Mouse (Mus musculus) mouse embryonic stem cell (cell line): ENCODE data around the gene Zfp791.
"Not testable (repeated sequence)": the region's sequence is repeated elsewhere in the genome, so short reads cannot be mapped to it uniquely, and the experiment has no call there.

ENCODE experiments used
- in situ Hi-C, 2 experiments: fragments of 300-500 bp; cut with MboI; formaldehyde crosslinking; loops; 1 replicate in 1 of 2; 3 replicates in 1 of 2; pipeline ENCODE4 v1.14.3; 2019 to 2020; ENCODE audit warnings: low sequenced_read_pairs in 2 of 2, low pct_unique_long_range_greater_than_20kb in 1 of 2, mixed read lengths in 1 of 2; ENCODE audit not compliant: unreplicated experiment in 1 of 2

The Zfp791 gene

GRCm38 (mm10) chr8:85088771-85089170 is 34.1 kb downstream of the Zfp791 start:
- in situ Hi-C loops, result no loop called here

DNA sequence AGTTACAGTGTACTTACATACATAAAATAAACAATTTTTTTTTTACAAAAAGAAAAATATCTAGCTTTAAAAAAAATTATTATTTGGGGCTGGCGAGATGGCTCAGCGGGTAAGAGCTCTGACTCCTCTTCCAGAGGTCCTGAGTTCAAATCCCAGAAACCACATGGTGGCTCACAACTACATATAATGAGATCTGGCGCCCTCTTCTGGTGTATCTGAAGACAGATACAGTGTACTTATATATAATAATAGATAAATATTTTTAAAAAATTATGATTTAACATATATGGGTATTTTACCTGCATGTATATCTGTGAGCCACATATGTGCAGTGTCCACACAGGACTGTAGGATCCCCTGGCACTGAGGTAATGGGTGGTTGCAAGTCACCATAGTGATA is 36.7 kb downstream of the Zfp791 start:
- in situ Hi-C loops, result no loop called here

DNA sequence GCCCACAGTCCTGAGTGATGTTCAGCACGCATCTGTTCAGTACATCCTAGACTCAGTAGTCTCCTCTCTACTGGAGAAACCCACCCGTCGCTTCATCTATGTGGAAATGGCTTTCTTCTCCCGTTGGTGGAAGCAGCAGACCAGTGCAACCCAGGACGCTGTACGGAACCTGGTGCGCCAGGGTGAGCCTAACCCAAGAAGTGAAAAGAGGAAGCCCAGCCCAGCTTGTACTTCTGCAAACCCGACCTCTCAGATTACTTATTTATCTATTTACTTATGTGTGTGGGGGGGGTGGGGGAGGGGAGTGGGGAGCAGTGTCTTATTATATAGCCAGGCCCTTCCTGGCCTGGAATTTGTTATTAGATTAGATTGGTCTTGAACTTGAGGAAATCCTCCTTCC is 38.3 kb downstream of the Zfp791 start:
- in situ Hi-C loops, result no loop called here

DNA sequence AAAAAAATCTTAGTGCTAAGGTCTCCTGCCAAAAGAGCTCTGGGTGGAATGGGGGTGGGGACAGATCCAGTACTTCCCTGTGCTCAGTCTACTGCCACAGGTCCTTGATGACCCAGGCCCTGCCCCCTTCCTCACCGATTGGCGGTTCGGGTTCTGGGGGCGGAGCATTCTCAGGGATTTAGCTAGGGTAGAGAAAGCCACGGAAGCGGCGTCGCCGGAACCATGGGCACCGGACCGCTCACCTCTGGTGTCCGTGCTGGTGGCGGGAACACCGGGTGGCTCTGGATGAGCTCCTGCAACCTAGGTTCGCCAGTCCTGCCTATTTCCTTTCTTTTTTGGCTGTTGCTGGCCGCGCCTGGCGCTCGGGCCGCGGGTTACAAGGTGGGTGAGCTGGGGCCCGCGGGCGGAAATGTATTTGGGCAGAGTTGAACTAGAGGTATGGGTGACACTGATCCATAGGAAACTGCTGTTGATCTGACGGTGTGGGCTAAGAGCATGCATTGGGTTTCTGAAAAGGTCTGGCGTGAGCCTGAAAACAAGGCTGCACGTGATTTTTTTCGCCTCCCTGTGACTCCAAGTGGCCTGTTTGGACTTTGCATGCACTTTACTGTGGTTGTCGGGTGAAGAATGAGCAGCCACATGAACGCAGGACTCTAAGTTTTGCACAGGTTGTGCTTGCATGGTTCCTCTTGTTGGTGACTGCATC is 39.6 kb downstream of the Zfp791 start, which contains the start of gene Man2b1:
TSS of gene Man2b1 (plus strand) at position 163 of the 706 bp plus-strand sequence.
- in situ Hi-C loops, result no loop called here

DNA sequence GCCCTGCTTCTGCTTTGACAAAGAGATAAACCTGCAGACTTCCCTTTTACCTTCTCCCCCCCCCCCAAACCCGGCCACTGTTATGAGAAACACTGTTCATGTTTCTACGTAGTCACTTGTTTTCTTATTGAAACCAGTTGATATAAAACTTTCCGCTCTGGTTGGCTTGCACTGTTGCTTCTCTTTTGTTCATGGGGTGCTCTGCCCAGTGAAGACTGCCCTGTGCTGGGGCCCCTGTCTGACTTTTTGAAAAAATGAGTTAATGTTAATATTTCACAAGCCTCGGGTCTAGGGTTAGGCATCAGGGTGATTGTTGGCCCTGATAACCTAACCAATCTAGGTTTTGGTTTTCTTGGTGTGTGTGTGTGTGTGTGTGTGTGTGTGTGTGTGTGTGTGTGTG is 40.7 kb downstream of the Zfp791 start:
- in situ Hi-C loops, result not testable (repeated sequence)

- in situ Hi-C loops, result no loop called here
These were observed 41.7 kb downstream of the Zfp791 start, which contains the start of gene Wdr83 for GRCm38 (mm10) chr8:85081216-85081555. TSS of gene Wdr83 (minus strand) at chr8:85081306.

GRCm38 (mm10) chr8:85080532-85081215 is 42.2 kb downstream of the Zfp791 start, which contains the start of gene Wdr83os:
TSS of gene Wdr83os (plus strand) at chr8:85080740.
- in situ Hi-C loops, result no loop called here

- in situ Hi-C loops, result no loop called here
These were observed 42.7 kb downstream of the Zfp791 start for GRCm38 (mm10) chr8:85080214-85080531.

- in situ Hi-C loops, result no loop called here
These were observed 45.9 kb downstream of the Zfp791 start for GRCm38 (mm10) chr8:85076993-85077392.

GRCm38 (mm10) chr8:85076001-85076400 is 46.9 kb downstream of the Zfp791 start:
- in situ Hi-C loops, result no loop called here

DNA sequence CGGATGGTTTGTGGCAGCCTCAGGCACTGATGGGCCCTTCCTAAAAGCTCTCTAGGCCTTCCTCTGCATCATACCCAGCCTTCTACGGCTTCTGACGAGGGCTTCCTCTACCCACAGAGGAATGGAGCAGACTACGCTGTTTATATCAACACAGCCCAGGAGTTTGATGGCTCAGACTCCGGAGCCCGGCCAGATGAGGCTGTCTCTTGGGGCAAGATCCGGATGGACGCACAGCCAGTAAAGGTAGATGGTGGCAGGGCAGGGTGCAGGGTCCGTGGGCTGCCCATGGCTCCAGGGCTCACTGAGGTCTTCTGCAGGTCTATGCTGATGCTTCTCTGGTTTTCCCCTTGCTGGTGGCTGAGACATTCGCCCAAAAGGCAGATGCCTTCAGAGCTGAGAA is 48.3 kb downstream of the Zfp791 start:
- in situ Hi-C loops, result no loop called here

- in situ Hi-C loops, result no loop called here
These were observed 48.7 kb downstream of the Zfp791 start for GRCm38 (mm10) chr8:85074167-85074566.

DNA sequence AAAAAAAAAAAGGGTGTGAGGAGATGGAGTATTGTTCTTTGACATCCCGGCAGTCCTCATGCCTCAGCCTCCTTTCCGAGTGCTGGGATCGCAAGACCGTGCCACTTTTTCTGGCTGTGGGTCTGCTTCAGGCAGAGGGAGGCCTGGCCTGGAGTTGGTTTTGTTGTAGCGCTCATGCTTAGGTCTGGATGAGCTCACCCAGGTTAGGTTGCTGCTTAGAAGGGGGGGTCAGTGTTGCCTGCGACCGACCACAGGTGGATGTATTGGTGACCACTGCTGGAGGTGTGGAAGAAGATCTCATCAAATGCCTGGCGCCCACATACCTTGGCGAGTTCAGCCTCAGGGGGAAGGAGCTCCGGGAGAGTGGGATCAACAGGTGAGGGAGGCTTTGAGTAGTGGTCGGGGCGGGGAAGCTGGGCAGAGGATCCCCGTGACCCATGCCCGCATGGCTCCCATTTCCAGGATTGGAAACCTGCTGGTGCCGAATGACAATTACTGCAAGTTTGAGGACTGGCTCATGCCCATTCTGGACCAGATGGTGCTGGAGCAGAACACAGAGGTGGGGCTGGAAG is 49.8 kb downstream of the Zfp791 start:
- in situ Hi-C loops, result no loop called here

DNA sequence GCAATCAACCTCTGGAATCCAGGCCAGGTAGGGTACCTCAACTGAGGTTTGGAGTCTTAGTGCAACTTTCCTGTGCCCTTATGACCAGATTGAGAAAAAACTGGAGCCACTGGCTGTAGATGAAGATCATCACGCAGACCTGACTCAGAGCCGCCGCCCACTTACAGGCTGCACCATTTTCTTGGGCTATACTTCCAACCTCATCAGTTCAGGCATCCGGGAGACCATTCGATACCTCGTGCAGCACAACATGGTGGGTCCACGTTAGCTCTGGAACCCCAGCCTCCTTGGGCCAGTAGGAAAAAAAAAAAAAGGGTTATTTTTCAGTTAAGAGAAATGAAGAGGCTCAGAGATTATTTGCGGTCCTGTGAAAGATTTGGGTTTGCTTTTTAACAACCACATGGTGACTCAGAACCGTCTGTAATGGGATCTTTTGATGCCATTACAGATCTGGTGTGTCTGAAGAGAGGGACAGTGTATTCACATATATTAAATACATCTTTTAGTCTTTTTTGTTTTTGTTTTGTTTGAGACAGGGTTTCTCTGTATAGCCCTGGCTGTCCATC is 50.4 kb downstream of the Zfp791 start:
- in situ Hi-C loops, result no loop called here

DNA sequence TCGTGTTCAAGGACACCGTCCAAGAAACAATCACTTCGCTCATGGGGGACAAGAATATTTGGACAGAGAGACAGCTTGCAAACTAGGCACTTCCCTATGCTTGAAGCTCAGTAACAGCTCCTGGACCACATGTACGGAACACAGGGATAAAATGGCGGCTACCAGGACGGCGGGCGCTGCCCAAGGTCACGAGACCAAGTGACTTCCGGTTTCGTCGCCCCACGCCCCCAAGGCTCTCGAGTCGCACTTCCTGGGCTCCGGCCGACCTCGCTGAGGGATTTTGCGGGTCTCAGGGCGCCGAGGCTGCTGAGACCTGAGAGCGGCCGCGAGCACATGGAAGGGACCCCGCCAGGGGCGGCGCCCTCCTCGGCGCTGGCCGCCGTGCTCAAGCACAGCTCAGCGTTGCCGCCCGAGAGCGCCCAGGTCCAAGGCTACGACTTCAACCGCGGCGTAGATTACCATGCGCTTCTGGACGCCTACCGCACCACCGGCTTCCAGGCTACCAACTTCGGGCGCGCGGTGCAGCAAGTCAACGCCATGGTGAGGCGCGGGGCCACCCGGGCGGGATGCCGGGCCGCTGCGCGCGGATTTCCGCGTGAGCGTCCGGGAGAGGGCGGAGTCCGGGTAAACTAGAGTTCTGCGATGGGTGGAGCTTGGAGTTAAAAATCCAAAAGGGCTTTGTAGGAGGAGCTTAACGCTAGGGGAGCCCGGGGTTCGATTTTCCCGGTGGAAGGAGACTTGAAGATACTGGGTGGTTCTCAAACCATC is 51.2 kb downstream of the Zfp791 start, which contains the start of gene Dhps:
TSS of gene Dhps (plus strand) at position 244 of the 768 bp plus-strand sequence.
- in situ Hi-C loops, result no loop called here

- in situ Hi-C loops, result no loop called here
These were observed 51.9 kb downstream of the Zfp791 start for GRCm38 (mm10) chr8:85071041-85071440.

DNA sequence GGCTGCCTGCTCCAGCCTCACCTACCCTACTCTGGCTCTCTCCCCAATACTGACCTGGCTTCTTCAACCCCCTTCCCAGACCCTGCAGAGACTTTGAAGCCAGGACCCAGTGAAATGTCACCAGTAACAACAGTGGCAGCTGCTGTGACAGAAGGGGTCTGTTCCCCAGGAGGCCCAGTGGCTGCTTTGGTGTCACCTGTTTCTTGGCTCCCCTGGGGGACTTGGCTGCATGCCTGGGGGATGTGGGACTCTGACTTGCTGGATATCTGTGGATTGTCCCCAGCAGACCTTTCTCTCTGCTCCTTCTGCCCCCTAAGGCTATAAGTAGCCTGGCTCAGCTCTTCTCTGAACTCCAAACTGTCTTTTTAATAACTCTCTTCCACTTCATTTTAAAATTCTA is 54.9 kb downstream of the Zfp791 start, which contains the start of gene Gm5741:
TSS of gene Gm5741 (minus strand) at position 1 of the 400 bp plus-strand sequence.
- in situ Hi-C loops, result no loop called here

GRCm38 (mm10) chr8:85067155-85067554 is 55.7 kb downstream of the Zfp791 start:
- in situ Hi-C loops, result no loop called here

DNA sequence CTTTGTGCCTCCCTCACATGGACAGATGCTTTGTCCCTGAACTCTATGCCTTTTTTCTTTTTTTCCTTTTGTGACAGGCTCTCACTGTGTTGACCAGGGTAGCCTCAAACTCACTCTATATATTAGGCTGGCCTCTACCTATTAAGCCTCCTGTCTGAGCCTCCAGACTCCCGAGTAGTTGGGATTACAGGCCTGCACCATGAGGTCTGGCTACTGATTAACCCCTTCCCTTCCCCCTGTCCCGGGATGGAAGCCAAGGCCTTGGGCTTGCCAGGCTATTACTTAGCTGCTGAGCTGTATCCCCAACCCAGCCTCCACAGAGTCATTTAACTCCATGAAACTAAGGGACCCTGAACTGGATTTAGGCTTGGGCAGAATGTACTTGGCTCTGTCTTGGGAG is 57.7 kb downstream of the Zfp791 start:
- in situ Hi-C loops, result no loop called here
